Mouse (Mus musculus) bone marrow, adult 2 months (tissue): ENCODE measurements around the gene Lca5l. TPM values are rescaled to one million over a fixed set of nuclear protein-coding genes. Genes with fewer than 3 reads are reported as not detected.

Experiments
- H3K27ac ChIP-seq: fragments of 200-500 bp; 2 replicates; pipeline ENCODE4 v1.5.1; 2012; ENCODE audit warnings: low read depth, mild to moderate bottlenecking, control low read depth, inconsistent platforms, low read length; ENCODE audit not compliant: control insufficient read depth, poor library complexity, insufficient read depth
- H3K4me1 ChIP-seq: fragments of 200-500 bp; 2 replicates; pipeline ENCODE4 v1.6.1; 2011; ENCODE audit warnings: low read length; ENCODE audit not compliant: control insufficient read depth, insufficient read depth
- H3K4me3 ChIP-seq: fragments of 200-500 bp; replicated peaks from 2 replicates; pipeline ENCODE3; 2011; ENCODE audit warnings: mild to moderate bottlenecking, low read depth, low read length, control low read depth; ENCODE audit not compliant: control insufficient read depth
- CTCF ChIP-seq: fragments of 200-500 bp; IDR thresholded peaks from 2 replicates; pipeline ENCODE4 v1.5.1; 2011; ENCODE audit warnings: low read length, control low read depth; ENCODE audit not compliant: control insufficient read depth, insufficient read depth
- POLR2A ChIP-seq: fragments of 200-500 bp; IDR thresholded peaks from 2 replicates; pipeline ENCODE4 v1.6.1; 2011; ENCODE audit warnings: low read depth, mild to moderate bottlenecking, control low read depth, low read length, borderline replicate concordance; ENCODE audit not compliant: control insufficient read depth
- WGBS: fragments of 180-500 bp; shearing (Covaris S2); methylation state at CpG from one replicate; pipeline ENCODE4 v1.1.7; 2018; 5-methylcytosine and 5-hydroxymethylcytosine counted together
- polyA plus RNA-seq: library from polyadenylated mRNA; stranded (reverse); fragments of >200 nt; gene quantifications from 2 replicates; pipeline ENCODE4 v1.2.4, GENCODE M21; 2011; ENCODE audit warnings: low replicate concordance; ENCODE audit not compliant: missing spikeins, insufficient read depth, insufficient read length

The Lca5l gene
- polyA plus RNA-seq, 1 experiment = 1.3 TPM

GRCm38 (mm10) chr16:96222452-96222851, 30.4 kb upstream of the Lca5l start:
- no peak overlapping the region for H3K27ac ChIP-seq
- no peaks in the 10 kb centered on the region; the same call in 1 of the 2 replicates for H3K4me1 ChIP-seq
- no peak overlapping the region for H3K4me3 ChIP-seq
- TF ChIP-seq POLR2A (no peak), CTCF (no peak)
- 85% methylated on average over 1 of the region's 1 CpGs for WGBS

GRCm38 (mm10) chr16:96221959-96222358, 29.9 kb upstream of the Lca5l start:
- WGBS = 57% methylated on average over 3 of the region's 3 CpGs
- Histone ChIP-seq H3K4me1 (no peaks in the 10 kb centered on the region; the same call in 1 of the 2 replicates), H3K4me3 (no peak overlapping the region), H3K27ac (no peak overlapping the region)
- TF ChIP-seq CTCF = no peak
- TF ChIP-seq POLR2A = no peak

- TF ChIP-seq CTCF (no peak), POLR2A (no peak)
- H3K27ac ChIP-seq = no peak overlapping the region
- H3K4me1 ChIP-seq = no peaks in the 10 kb centered on the region; the same call in 1 of the 2 replicates
- WGBS = 13% methylated on average over 5 of the region's 5 CpGs
- no peak overlapping the region for H3K4me3 ChIP-seq
Measured at GRCm38 (mm10) chr16:96221491-96221890, 29.4 kb upstream of the Lca5l start.

DNA sequence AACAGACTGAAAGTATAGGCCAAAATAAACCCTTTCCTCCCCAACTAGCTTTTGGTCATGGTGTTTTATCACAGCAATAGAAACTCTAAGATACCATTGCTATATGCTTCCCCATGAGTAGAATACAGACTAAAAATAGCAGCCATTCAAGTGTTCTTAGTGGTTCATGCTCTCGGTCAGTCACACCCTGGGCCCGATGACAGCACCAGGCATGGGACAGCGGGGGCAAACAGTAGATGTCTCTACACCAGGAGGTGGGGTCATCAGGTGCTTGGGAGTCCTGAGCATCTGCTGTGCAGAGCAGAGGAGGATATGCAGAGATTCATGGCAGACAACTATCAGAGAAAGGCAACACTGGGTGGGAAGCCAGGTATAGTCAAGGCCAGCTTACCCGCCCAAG, 21.0 kb upstream of the Lca5l start:
- 89% methylated on average over 4 of the region's 4 CpGs for WGBS
- TF ChIP-seq POLR2A (no peak), CTCF (no peak)
- Histone ChIP-seq H3K4me1 (peaks cover 5% of the 10 kb centered on the region; the same call in 1 of the 2 replicates), H3K4me3 (no peak overlapping the region), H3K27ac (no peak overlapping the region)

GRCm38 (mm10) chr16:96210856-96211255, 18.8 kb upstream of the Lca5l start:
- Histone ChIP-seq H3K4me1 (peaks cover 5% of the 10 kb centered on the region; the same call in 1 of the 2 replicates), H3K4me3 (no peak overlapping the region), H3K27ac (no peak overlapping the region)
- 64% methylated on average over 7 of the region's 7 CpGs for WGBS
- no peak for TF ChIP-seq CTCF
- TF ChIP-seq POLR2A = no peak

- Histone ChIP-seq H3K4me1 (peaks cover 5% of the 10 kb centered on the region; the same call in 1 of the 2 replicates), H3K4me3 (no peak overlapping the region), H3K27ac (no peak overlapping the region)
- TF ChIP-seq POLR2A (no peak), CTCF (no peak)
- 82% methylated on average over 10 of the region's 10 CpGs for WGBS
Measured at GRCm38 (mm10) chr16:96209789-96210188, 17.7 kb upstream of the Lca5l start.

DNA sequence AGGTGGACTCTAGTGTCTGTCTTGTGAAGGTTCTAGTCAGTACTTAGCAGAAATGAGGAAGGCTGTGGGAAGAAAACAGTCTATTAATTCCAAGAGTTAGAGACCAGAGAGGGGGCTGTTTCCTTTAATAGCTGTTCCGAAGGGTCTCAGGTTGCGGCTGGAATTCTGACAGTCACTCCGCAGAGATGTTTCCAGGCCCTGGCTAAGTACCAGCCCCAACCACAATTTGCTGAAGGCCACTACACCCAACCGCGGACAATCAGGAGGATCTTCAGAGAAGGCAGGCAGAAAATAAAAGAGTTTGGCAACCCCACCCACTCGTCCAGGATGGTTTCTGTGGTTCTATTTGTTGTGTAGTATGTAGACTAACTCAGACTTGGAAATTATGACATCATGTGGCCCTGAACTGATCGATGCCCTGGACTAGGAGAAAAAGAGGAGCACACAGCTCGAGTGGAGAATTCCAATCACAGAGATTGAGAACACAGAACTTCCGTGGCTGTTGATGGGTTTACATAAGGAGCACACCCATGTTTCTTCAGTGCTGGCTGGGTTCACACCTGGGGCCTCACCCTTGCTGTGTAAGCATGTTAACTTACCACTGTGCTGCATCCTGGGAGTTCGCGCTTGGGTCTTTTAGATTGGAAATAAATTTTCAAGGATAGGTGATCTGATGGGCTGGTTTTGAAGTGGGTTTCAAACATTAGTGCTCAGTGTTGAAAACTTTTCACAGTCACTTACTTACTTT, 9.6 kb upstream of the Lca5l start:
- no peak overlapping the region for H3K4me3 ChIP-seq
- 80% methylated on average over 11 of the region's 11 CpGs for WGBS
- no peak for TF ChIP-seq CTCF
- TF ChIP-seq POLR2A = no peak

DNA sequence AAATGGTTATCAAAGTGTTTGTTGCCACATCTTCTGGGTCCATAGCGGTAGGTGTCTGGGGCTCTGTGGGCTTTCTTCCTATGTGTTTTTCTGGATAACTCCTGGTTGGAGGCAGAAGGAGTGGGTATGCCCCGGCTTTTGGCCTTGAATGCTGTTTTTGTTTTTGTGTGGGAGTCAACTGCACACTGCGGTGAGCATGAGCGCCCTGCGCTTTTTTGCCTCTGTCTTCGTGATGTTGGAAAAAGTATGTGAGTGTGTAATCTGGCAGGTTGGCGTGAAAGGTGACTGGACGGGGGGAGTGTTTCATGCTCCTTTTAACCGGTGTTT, 8.6 kb upstream of the Lca5l start:
- 69% methylated on average over 9 of the region's 9 CpGs for WGBS
- Histone ChIP-seq H3K4me1 (no peaks in the 10 kb centered on the region), H3K4me3 (no peak overlapping the region), H3K27ac (no peak overlapping the region)
- TF ChIP-seq CTCF (no peak), POLR2A (no peak)

More for the DNA sequence above, 9.6 kb upstream of the Lca5l start:
- Histone ChIP-seq H3K27ac (no peak overlapping the region), H3K4me1 (no peaks in the 10 kb centered on the region)
